Mouse (Mus musculus): ENCODE results near the gene Hk2.

DNA sequence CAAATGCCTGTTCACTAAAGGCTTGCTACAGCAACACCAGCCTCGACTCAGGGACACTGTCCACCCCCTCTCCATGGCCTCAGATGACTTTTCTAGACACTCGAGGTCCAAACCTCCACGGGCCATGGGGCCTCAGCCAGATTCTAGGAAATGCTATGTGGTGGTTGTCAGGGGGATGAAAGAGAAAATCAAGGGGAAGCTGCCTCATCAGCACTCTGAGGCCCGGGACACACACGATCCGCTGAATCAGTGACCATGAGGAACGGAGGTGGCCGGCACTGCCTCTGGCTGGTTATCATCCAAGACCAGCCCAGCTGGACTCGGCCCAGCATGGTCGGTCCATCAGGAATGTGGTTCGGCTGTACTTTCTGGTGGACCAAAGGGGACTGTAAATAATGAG is 23.2 kb downstream of the Hk2 start:
- TF ChIP-seq POLR2A (IDR thresholded peaks at IDR 0.05; ENCODE audit: insufficient read length, low read depth) (no peak), REST (IDR thresholded peaks at IDR 0.05; ENCODE audit: insufficient read depth, insufficient read length) (no peak), MAX (IDR thresholded peaks at IDR 0.05; ENCODE audit: low read depth) (no peak), CEBPB (IDR thresholded peaks at IDR 0.05; ENCODE audit: insufficient read depth, poor library complexity, severe bottlenecking) (no peak), TCF12 (IDR thresholded peaks at IDR 0.05; ENCODE audit: insufficient read depth, poor library complexity, severe bottlenecking) (no peak), MYOG (IDR thresholded peaks at IDR 0.05; ENCODE audit: control insufficient read depth in 1 of 3, insufficient read depth in 1 of 3, insufficient read length in 2 of 3, low read depth in 2 of 3) (no peak)

Data from myocyte (in vitro differentiated cells).